Mouse (Mus musculus) left cerebral cortex, adult 8-10 months (tissue): ENCODE results near the gene Spata9. TPM values are rescaled to one million over a fixed set of nuclear protein-coding genes. Genes with fewer than 3 reads are reported as not detected.

Source experiments
- DNase-seq, 2 experiments: peaks; one replicate each; pipeline ENCODE4 v3.0.0; 2022; ENCODE audit warnings: low spot score in 2 of 2
- total RNA-seq, 4 experiments: library from RNA; stranded (reverse); gene quantifications; 2 replicates each; pipeline ENCODE4 v1.2.4; 2022

Spata9 gene
- total RNA-seq, 4 experiments from 2014 or later, result 0.35 to 0.80 (median 0.53) TPM; not detected in 1

DNA sequence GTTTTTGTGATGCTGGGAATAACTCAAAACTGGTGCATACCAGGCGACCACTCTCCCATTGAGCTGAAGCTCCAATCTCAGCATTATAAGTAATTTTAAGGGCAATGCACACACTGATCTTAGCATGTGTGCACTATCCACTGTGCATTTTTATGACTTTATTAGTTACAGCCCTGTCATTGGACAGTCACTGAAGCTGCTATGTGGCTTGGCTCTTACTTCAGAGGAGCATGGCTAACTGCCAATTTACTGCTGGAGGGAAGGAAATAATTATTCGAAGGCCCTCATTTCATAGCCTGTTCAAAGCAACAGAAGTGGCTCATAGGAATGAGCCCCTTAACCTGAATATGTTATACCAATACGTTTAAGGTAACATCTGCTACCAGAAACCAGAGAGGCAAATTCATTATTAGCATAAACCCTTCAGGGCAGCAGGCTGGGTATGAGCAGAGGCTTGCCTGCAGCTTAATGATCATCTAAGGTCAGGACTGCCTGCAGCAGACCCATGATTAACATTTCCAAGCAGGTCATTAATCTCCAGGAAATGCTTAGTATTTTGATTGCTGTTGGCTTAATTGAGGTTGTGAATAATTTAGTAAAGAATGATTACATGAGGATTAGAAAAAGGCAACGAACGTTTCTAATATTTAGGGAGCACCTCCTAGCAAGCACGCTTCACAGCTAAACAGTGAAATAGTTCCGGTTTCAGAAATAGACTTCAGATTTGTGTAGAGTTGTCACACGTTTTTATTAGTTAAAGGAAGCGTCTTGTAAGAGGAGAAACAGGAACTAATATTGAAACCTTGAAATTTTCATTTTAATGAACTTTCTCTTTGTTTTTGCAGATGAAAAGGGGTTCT is 25.4 kb downstream of the Spata9 start:
- DNase-seq, result no peak

DNA sequence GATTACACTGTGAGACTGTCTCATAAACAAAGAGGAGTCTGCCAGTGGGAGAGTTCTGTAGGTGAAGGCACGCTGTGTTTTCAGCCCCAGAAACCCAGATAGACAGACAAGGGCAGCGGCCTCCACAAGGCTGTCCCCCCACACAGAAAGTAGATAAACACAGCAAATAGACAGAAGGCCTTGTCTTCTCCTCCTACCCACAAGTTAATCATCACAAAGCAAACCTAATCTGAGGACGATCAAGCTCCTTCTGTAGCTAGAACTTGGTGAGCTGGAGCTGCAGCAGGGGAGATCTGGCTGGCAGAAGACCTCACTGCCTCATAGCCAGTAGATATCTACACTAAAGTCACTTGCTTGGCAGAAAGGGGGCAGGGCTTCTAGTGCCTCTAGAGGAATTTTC is 36.3 kb downstream of the Spata9 start:
- no peak for DNase-seq

DNA sequence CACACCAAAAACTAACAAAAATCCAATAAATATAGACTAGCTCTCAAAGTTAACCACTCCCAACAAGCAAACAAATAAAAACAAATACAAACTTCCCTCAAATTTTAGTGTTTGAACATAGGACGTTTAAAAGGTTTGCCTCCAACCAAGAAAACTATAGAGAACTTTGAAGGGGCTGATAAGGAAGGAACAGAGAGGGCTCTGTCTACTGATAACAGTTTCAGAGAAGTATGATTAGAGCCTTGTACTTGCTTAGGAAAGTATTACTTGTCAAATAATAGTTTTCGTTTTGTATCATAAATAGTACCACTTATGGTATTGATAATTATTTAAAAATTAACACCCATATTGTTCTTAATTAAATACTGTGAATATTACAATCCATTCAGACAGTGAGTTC is 47.6 kb downstream of the Spata9 start:
- no peak for DNase-seq

DNA sequence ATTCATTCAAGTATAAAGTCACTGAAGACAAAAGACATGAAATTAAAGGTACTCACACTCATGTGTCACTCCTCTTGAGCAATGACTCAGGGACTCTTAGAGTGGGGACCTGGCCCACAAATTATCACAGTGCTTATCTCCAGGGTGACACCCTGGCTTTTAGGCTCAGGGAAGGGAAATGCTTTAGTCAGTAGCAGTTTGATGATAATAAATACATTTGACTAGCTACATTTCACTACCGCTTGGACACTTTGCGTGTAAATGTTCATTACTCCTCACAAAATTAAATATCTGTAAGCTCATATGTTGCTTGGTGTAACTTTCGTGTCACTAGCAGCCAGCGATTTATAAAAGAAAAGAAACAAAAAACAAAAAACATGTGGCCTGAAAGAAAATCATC is 50.5 kb downstream of the Spata9 start:
- DNase-seq, result no peak

DNA sequence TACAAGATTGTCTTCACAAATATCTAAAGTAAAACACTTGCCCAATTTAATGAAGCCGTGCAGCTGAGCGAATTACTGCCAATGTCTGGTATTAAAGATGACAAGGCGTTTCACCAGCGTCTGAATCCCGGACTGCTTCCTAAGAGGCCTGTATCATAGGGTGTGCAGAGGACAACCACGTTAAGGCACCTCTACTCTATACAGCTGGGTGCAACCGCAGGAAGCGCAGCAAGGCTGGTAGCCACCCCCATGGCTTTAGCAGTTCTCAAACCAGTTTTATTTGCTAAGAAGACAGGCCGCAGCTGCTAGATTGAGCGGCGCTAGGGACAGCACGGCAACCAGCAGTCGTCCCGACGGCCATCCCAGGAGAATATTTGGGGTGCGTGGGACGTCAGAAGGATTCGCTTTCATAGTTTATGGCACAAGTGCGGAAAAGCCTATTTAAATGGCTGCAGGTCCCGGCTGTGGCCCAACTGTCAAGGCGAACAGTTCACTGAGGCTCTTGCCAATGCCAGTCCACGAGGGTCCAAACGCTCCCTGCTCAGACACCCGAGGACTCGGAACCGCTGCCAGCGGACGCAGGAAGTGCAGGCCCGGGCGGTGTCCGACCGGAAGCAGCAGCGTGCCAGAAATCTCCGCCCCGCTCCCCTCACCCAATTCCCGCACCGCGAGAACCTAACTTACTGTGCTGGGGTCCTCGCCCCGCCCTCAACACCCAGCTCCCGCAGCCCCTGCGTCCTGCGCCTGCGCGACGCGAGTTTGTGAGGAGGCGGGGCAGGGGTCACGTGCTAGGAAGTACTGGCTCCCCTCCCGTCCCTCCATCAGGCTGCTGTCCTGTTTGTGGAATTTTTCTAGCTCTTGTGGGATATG is 51.3 kb downstream of the Spata9 start, which contains the start of gene Rfesd:
Rfesd (minus strand) TSS at position 746 of the 870 bp plus-strand sequence.
- DNase-seq, result peak; percentile 83 to 96

DNA sequence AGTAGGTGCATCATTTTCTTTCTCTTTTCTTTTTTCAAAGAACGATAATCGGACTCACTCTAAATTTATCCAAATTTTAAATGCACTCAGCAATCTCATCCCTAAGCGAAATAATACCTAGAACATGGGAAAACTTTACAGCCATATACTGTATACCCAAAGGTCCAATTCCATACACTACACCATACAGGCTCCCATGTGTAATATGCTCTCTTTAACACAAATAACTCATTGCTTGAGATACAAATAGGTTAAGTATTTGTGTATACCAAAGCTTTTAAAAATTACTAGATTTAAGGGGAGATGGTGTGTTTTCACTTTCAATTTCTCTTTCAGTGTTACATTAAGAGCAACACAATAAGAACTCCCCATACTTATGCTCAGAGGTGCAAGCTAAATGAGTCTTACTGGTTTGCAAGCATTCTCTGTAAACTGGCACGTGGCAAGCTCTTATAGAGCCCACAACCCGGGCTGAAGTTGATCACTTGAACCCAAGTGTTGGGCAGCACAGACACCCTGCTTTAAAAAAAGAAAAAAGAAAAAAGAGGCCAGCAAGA is 52.0 kb downstream of the Spata9 start:
- no peak for DNase-seq

DNA sequence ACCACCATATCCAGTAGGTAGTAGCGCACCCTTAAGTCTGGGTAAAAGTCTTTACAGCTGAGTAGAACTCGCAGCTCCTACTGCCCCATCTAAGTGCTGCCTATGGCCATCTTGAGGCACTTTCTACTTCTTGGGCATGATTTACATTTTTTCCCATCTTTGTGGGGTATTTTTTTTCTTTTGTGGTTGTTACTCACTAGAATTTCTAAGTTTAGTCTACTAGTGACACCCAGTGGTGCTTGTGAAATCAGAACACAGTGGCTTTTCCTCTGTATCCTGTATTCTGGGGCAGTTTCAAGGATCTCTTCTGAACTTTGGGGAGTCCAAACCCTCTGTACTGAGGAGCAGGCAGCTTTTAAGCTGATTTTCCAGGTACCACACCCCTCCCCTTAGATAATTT is 54.8 kb downstream of the Spata9 start:
- DNase-seq, result no peak

DNA sequence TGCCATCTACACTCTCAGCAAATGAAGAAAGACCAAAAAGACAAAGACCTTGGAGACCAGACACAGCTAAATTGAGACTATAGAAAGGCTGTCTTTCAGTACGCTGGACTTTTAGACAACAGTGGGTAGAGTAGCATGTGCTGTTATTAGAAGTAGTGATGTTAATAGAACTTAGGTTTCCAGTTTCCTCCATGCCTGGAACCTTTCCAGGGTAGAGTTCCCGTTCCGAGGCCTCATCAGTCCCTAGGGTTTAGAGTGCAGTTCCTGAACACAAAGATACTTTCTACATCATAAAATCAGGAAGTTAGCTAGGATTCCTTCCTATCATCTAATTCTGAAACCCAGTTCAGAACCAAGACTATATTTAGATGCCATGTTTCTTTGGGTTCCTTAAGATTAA is 57.6 kb downstream of the Spata9 start:
- no peak for DNase-seq

DNA sequence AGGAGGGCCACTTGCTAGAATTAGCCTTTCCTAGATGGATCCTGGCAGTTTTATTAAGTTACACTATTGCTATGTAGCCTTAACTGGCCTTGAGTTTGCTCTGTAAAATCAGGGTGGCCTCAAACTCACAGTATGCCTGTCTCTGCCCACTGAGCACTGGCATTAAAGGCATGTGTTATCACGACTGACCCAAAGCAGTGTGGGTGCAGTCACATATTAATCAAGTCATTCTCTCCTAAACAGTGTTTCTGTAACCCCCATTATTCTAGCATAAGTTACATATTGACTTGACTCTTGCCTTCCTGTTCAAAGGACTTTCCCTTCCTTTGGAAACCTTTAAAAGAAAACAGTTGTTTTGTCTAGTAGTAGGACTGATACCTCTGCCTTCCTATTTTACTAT is 75.5 kb downstream of the Spata9 start:
- no peak for DNase-seq

DNA sequence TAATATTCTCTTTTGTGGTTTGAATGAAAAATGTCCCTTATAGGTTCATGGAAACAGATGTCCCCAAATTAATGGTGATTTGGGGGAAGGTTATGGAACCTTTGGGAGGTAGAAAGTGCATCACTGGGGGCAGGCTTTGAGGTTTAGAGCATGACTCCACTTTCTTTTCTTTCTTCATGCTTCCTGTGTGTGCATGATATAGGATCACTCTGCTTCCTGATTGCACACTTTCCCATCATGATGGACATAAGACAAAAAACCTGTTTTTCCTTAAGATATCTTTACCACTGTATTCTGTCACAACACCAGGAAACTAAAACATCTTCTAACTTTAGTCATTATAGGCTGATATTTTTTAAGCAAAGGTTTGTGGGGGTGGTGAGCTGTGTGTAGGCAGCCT is 78.0 kb downstream of the Spata9 start:
- DNase-seq, result no peak

Other genes starting within 250 kb of the Spata9 start
- gene Glrx, start 127.3 kb upstream of the Spata9 start, total RNA-seq, result 10 to 100 TPM; 48.1 to 55.0 (median 52.4) TPM
- 10 to 100 TPM; 16.9 to 19.9 (median 19.5) TPM for gene Rhobtb3, start 23.2 kb upstream of the Spata9 start, total RNA-seq
- gene Rfesd, start 51.6 kb downstream of the Spata9 start, total RNA-seq, result 10 to 100 TPM; 18.1 to 20.2 (median 19.4) TPM
- gene Gpr150, start 89.8 kb downstream of the Spata9 start, total RNA-seq, result 1 to 10 TPM; 4.8 to 6.0 (median 5.3) TPM
- 10 to 100 TPM in 1 of 4 experiments, 1 to 10 TPM in 3; 5.3 to 10.1 (median 6.9) TPM for gene Arsk, start 131.5 kb downstream of the Spata9 start, total RNA-seq
- 10 to 100 TPM; 16.0 to 20.9 (median 18.9) TPM for gene Ttc37, start 131.6 kb downstream of the Spata9 start, total RNA-seq